Comparison of ENCODE assay signal across 8 mouse cellular contexts in the genomic region with DNA sequence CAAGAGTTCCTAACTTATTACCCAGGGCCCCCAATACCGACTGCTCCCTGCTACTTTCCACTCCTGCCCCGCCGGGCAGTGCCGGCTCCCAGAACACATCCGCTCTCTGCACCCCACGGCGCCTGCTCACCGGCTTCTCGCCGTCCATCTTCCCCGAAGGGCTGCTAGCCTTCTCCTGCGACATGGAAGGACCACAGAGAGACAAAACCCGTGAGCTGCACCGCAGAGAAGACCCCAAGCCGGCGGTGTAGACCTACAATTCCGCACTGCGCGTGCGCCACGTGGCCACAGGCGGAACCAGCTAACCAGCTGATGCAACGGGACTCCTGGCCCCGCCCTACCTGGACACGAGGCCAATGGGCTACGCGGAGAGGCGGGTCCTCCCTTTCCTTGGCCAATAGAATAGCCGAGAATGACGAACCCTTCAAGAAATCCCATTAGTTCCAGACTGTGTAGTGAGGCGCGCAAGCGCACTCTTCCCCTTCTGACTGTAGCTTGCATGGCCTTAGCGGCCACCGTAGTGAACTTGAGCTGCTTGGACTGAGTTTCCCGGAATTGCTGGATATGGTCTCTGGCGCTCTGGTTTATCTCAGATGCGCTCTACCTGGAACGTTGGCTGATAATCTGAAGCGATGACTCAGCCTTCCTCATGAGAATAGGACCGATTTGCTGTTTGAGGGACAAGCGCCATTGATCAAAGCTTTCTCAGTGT. TPM values are rescaled to one million over a fixed set of nuclear protein-coding genes. Genes with fewer than 3 reads are reported as not detected.
DNase-seq lines count a peak whose midpoint lies in the region; ATAC-seq and TF ChIP-seq lines count a peak whose summit lies in the region.

A gene (minus strand): TSS at position 310 of the 712 bp plus-strand sequence.

- under 1% methylated on average over 42 of the region's 42 CpGs for WGBS in forebrain, embryonic 12.5 days
- WGBS in heart, postnatal 0 days, result under 1% methylated on average over 42 of the region's 42 CpGs
- WGBS in liver, embryonic 16.5 days (ENCODE audit: insufficient replicate concordance), result under 1% methylated on average over 42 of the region's 42 CpGs
- under 1% methylated on average over 42 of the region's 42 CpGs for WGBS in neural tube, embryonic 13.5 days

- peak within 1 kb of the TSS; percentile 77 for H3K9ac ChIP-seq in forebrain, embryonic 12.5 days
- peak within 1 kb of the TSS; percentile 80 for H3K9ac ChIP-seq in heart, postnatal 0 days (replicated peaks; ENCODE audit: low read depth, low read length)
- H3K9ac ChIP-seq in liver, embryonic 16.5 days (ENCODE audit: low read depth, low read length), result peak within 1 kb of the TSS; percentile 87
- peak within 1 kb of the TSS; percentile 85 for H3K9ac ChIP-seq in neural tube, embryonic 13.5 days

- H3K4me1 ChIP-seq in E14TG2a.4 (replicated peaks; ENCODE audit: low read depth, low read length), result peaks cover 41% of the 10 kb centered on the region
- H3K4me1 ChIP-seq in forebrain, embryonic 12.5 days, result peaks cover 17% of the 10 kb centered on the region
- H3K4me1 ChIP-seq in heart, postnatal 0 days (ENCODE audit: control insufficient read depth, insufficient read depth), result peaks cover 7% of the 10 kb centered on the region; the same call in 1 of the 2 replicates
- H3K4me1 ChIP-seq in liver, embryonic 16.5 days (ENCODE audit: control insufficient read depth, low read depth, low read length), result peaks cover 12% of the 10 kb centered on the region
- H3K4me1 ChIP-seq in neural tube, embryonic 13.5 days (replicated peaks), result peaks cover 29% of the 10 kb centered on the region
- peaks cover 9% of the 10 kb centered on the region for H3K4me1 ChIP-seq in testis, adult 2 months (ENCODE audit: control insufficient read depth, insufficient read depth, low read length)

- H3K27me3 ChIP-seq in E14TG2a.4 (ENCODE audit: insufficient read depth, low read length), result peaks cover 7% of the 10 kb centered on the region
- H3K27me3 ChIP-seq in forebrain, embryonic 12.5 days, result peaks cover 7% of the 10 kb centered on the region; the same call in 1 of the 2 replicates
- H3K27me3 ChIP-seq in heart, postnatal 0 days (ENCODE audit: control insufficient read depth, insufficient read depth, low read length), result no peaks in the 10 kb centered on the region
- H3K27me3 ChIP-seq in liver, embryonic 16.5 days (ENCODE audit: control insufficient read depth, insufficient read depth, low read depth, low read length), result no peaks in the 10 kb centered on the region
- H3K27me3 ChIP-seq in neural tube, embryonic 13.5 days, result peaks cover 12% of the 10 kb centered on the region
- no peaks in the 10 kb centered on the region for H3K27me3 ChIP-seq in testis, adult 2 months (ENCODE audit: control insufficient read depth, insufficient read depth, low read length)

- TF ChIP-seq EP300 in heart, postnatal 0 days (IDR thresholded peaks at IDR 0.05; ENCODE audit: low read depth), result no peak

- no peak for TF ChIP-seq CTCF in E14TG2a.4 (conservative IDR thresholded peaks at IDR 0.05; ENCODE audit: low read length)
- TF ChIP-seq CTCF in heart, postnatal 0 days (IDR thresholded peaks at IDR 0.05; ENCODE audit: low read depth), result no peak
- TF ChIP-seq CTCF in testis, adult 2 months (IDR thresholded peaks at IDR 0.05; ENCODE audit: control insufficient read depth, insufficient read depth, insufficient replicate concordance, low read depth, low read length), result no peak

- peak; percentile 100 for ATAC-seq in forebrain, embryonic 12.5 days (ENCODE audit: low FRiP score)
- ATAC-seq in heart, postnatal 0 days (ENCODE audit: insufficient read depth, low read depth), result peak; percentile 100
- ATAC-seq in liver, embryonic 16.5 days (ENCODE audit: low read depth), result peak; percentile 100
- ATAC-seq in neural tube, embryonic 13.5 days (ENCODE audit: low read depth), result peak; percentile 100

- H3K36me3 ChIP-seq in E14TG2a.4 (ENCODE audit: insufficient read depth, low read length), result peaks cover 32% of the 10 kb centered on the region
- H3K36me3 ChIP-seq in forebrain, embryonic 12.5 days (replicated peaks), result peaks cover 3% of the 10 kb centered on the region; the same call in 1 of the 2 replicates
- peaks cover 18% of the 10 kb centered on the region for H3K36me3 ChIP-seq in heart, postnatal 0 days (replicated peaks; ENCODE audit: control insufficient read depth, insufficient read depth, low read length)
- no peaks in the 10 kb centered on the region; the same call in 1 of the 2 replicates for H3K36me3 ChIP-seq in liver, embryonic 16.5 days (ENCODE audit: control insufficient read depth, insufficient read depth)
- H3K36me3 ChIP-seq in neural tube, embryonic 13.5 days, result peaks cover 19% of the 10 kb centered on the region
- H3K36me3 ChIP-seq in testis, adult 2 months (ENCODE audit: control insufficient read depth, insufficient read depth, low read length), result no peaks in the 10 kb centered on the region

- TF ChIP-seq POLR2A in testis, adult 2 months (IDR thresholded peaks at IDR 0.05; ENCODE audit: control insufficient read depth, low read depth, low read length), result peak; percentile 60

- H3K4me3 ChIP-seq in E14TG2a.4 (replicated peaks; ENCODE audit: low read length), result peak within 1 kb of the TSS; percentile 98
- peak within 1 kb of the TSS; percentile 79 for H3K4me3 ChIP-seq in forebrain, embryonic 12.5 days (replicated peaks)
- H3K4me3 ChIP-seq in heart, postnatal 0 days (ENCODE audit: low read depth, low read length), result peak within 1 kb of the TSS; percentile 96
- H3K4me3 ChIP-seq in liver, embryonic 16.5 days (ENCODE audit: low read depth, low read length), result peak within 1 kb of the TSS; percentile 87
- peak within 1 kb of the TSS; percentile 86 for H3K4me3 ChIP-seq in neural tube, embryonic 13.5 days
- peak within 1 kb of the TSS; percentile 97 for H3K4me3 ChIP-seq in testis, adult 2 months (ENCODE audit: control insufficient read depth, low read depth, low read length)

- peak; percentile 98 for DNase-seq in c-Kit-positive CD71-positive TER-119-positive erythroid progenitor cells, embryonic 14.5 days (ENCODE audit: low spot score)
- peak; percentile 100 for DNase-seq in heart, postnatal 0 days (ENCODE audit: low spot score)
- DNase-seq in kidney, postnatal 4 days, result peak; percentile 97 to 98

- H3K9me3 ChIP-seq in E14TG2a.4 (ENCODE audit: low read length), result no peaks in the 10 kb centered on the region
- H3K9me3 ChIP-seq in forebrain, embryonic 12.5 days, result no peaks in the 10 kb centered on the region
- H3K9me3 ChIP-seq in heart, postnatal 0 days (replicated peaks; ENCODE audit: control insufficient read depth, low read length), result no peaks in the 10 kb centered on the region
- H3K9me3 ChIP-seq in liver, embryonic 16.5 days (replicated peaks; ENCODE audit: control insufficient read depth, low read length), result no peaks in the 10 kb centered on the region
- H3K9me3 ChIP-seq in neural tube, embryonic 13.5 days, result no peaks in the 10 kb centered on the region

- H3K27ac ChIP-seq in forebrain, embryonic 12.5 days, result peak within 1 kb of the TSS; percentile 36; the same call in 1 of the 2 replicates
- H3K27ac ChIP-seq in heart, postnatal 0 days (ENCODE audit: low read depth), result peak within 1 kb of the TSS; percentile 63
- peak within 1 kb of the TSS; percentile 71 for H3K27ac ChIP-seq in liver, embryonic 16.5 days (ENCODE audit: low read length)
- peak within 1 kb of the TSS; percentile 72 for H3K27ac ChIP-seq in neural tube, embryonic 13.5 days (replicated peaks)
- H3K27ac ChIP-seq in testis, adult 2 months (ENCODE audit: control insufficient read depth, insufficient read depth, low read depth, low read length), result peak within 1 kb of the TSS; percentile 83

- peak within 1 kb of the TSS; percentile 80 for H3K4me2 ChIP-seq in forebrain, embryonic 12.5 days
- H3K4me2 ChIP-seq in heart, postnatal 0 days (ENCODE audit: low read depth, low read length), result peak within 1 kb of the TSS; percentile 91
- H3K4me2 ChIP-seq in liver, embryonic 16.5 days (ENCODE audit: low read depth, low read length), result peak within 1 kb of the TSS; percentile 82
- peak within 1 kb of the TSS; percentile 89 for H3K4me2 ChIP-seq in neural tube, embryonic 13.5 days

RNA-seq across cellular contexts. Expression of the gene that starts here (rescaled TPM):
- 78.8 and 86.0 TPM in 2 replicates for polyA plus RNA-seq in forebrain, embryonic 12.5 days (2016; fragmentation: Nextera tagmentation; extraction: Ambion mirVana)
- 11.2 and 18.8 TPM in 2 replicates for total RNA-seq in heart, postnatal 0 days (2014; rRNA removed; ENCODE audit: low replicate concordance)
- 20.0 and 22.3 TPM in 2 replicates for polyA plus RNA-seq in heart, postnatal 0 days (2015; fragmentation: Nextera tagmentation; extraction: Ambion mirVana)
- 33.3 and 35.7 TPM in 2 replicates for polyA plus RNA-seq in liver, embryonic 16.5 days (2015; fragmentation: Nextera tagmentation; extraction: Ambion mirVana)
- 46.0 and 58.6 TPM in 2 replicates for polyA plus RNA-seq in neural tube, embryonic 13.5 days (2015; fragmentation: Nextera tagmentation; extraction: Ambion mirVana)
- polyA plus RNA-seq in testis, adult 2 months (2012; rRNA removed), result 4.7 and 4.8 TPM in 2 replicates

Comparison
In these comparisons a context has a peak if more than half of its experiments do, and no peak if none do; other contexts are left out.
1. Peak in every context shown above with its lines: DNase-seq, ATAC-seq, H3K4me3 ChIP-seq and H3K27ac ChIP-seq.